ENCODE assay signal across 34 mouse cellular contexts in genomic region chr15:98647308-98647707, GRCm38 (mm10). TPM values are rescaled to one million over a fixed set of nuclear protein-coding genes. Genes with fewer than 3 reads are reported as not detected.
"Had no signal": no experiment of that assay in that cellular context is flagged by ENCODE, and none has a peak within 500 bp of the region (broad histone marks: within the 10 kb centered on the region; RNA-seq: fewer than 3 reads in every experiment).

No protein-coding gene starts in this region.

- ATAC-seq: hindbrain, postnatal 0 days; inflammation-experienced regulatory T-cells, adult 6 months; intestine, embryonic 15.5 days; intestine, embryonic 16.5 days; intestine, postnatal 0 days had no signal

- H3K27me3 ChIP-seq: heart, embryonic 12.5 days; heart, embryonic 13.5 days; heart, embryonic 15.5 days; hindbrain, embryonic 12.5 days; hindbrain, embryonic 13.5 days; hindbrain, embryonic 15.5 days; intestine, embryonic 15.5 days; kidney, embryonic 15.5 days had no signal

- H3K4me3 ChIP-seq: heart, embryonic 12.5 days; heart, embryonic 13.5 days; heart, embryonic 15.5 days; hindbrain, embryonic 10.5 days; hindbrain, embryonic 12.5 days; hindbrain, embryonic 13.5 days; hindbrain, embryonic 15.5 days; intestine, embryonic 15.5 days; kidney, embryonic 15.5 days; left cerebral cortex, adult 2 months had no signal

- H3K9ac ChIP-seq: heart, embryonic 12.5 days; heart, embryonic 13.5 days; heart, embryonic 15.5 days; hindbrain, embryonic 12.5 days; hindbrain, embryonic 13.5 days; hindbrain, embryonic 14.5 days; hindbrain, embryonic 15.5 days; intestine, embryonic 15.5 days; kidney, embryonic 15.5 days had no signal

- H3K4me1 ChIP-seq: heart, embryonic 12.5 days; heart, embryonic 13.5 days; heart, embryonic 15.5 days; hindbrain, embryonic 10.5 days; hindbrain, embryonic 12.5 days; hindbrain, embryonic 13.5 days; hindbrain, embryonic 15.5 days; intestine, embryonic 15.5 days had no signal

- H3K9me3 ChIP-seq: heart, embryonic 12.5 days; heart, embryonic 13.5 days; heart, embryonic 15.5 days; hindbrain, embryonic 10.5 days; hindbrain, embryonic 12.5 days; hindbrain, embryonic 13.5 days; hindbrain, embryonic 15.5 days; intestine, embryonic 15.5 days; kidney, embryonic 15.5 days had no signal

- H3K4me2 ChIP-seq: heart, embryonic 11.5 days; heart, embryonic 12.5 days; heart, embryonic 13.5 days; heart, embryonic 15.5 days; hindbrain, embryonic 12.5 days; hindbrain, embryonic 13.5 days; hindbrain, embryonic 14.5 days; hindbrain, embryonic 15.5 days; intestine, embryonic 15.5 days; kidney, embryonic 15.5 days had no signal

- DNase-seq: heart, postnatal 10 days; heart, postnatal 14 days; heart, postnatal 36 days; heart, postnatal 4 days; kidney, adult 11 months; kidney, adult 18-20 months; kidney, adult 2 months; kidney, adult 8-10 months; kidney, adult 9 months; kidney, postnatal 10 days; kidney, postnatal 14 days; kidney, postnatal 25 days; kidney, postnatal 36 days; kidney, postnatal 4 days; layer of hippocampus, adult 9-11 months; layer of hippocampus, postnatal 36 days had no signal

- H3K27ac ChIP-seq: heart, embryonic 13.5 days; heart, embryonic 15.5 days; hindbrain, embryonic 10.5 days; hindbrain, embryonic 12.5 days; hindbrain, embryonic 13.5 days; hindbrain, embryonic 14.5 days; hindbrain, embryonic 15.5 days; hindbrain, postnatal 0 days; intestine, embryonic 15.5 days; kidney, embryonic 15.5 days; kidney, postnatal 0 days; left cerebral cortex, adult 2 months had no signal

RNA-seq across cellular contexts. Expression of gene Cacnb3, which starts 16.7 kb away (rescaled TPM):
- total RNA-seq: hematopoietic stem cell, adult 5-6 weeks had no signal
